Mouse (Mus musculus): ENCODE results near the gene Uba7.

Uba7 gene

DNA sequence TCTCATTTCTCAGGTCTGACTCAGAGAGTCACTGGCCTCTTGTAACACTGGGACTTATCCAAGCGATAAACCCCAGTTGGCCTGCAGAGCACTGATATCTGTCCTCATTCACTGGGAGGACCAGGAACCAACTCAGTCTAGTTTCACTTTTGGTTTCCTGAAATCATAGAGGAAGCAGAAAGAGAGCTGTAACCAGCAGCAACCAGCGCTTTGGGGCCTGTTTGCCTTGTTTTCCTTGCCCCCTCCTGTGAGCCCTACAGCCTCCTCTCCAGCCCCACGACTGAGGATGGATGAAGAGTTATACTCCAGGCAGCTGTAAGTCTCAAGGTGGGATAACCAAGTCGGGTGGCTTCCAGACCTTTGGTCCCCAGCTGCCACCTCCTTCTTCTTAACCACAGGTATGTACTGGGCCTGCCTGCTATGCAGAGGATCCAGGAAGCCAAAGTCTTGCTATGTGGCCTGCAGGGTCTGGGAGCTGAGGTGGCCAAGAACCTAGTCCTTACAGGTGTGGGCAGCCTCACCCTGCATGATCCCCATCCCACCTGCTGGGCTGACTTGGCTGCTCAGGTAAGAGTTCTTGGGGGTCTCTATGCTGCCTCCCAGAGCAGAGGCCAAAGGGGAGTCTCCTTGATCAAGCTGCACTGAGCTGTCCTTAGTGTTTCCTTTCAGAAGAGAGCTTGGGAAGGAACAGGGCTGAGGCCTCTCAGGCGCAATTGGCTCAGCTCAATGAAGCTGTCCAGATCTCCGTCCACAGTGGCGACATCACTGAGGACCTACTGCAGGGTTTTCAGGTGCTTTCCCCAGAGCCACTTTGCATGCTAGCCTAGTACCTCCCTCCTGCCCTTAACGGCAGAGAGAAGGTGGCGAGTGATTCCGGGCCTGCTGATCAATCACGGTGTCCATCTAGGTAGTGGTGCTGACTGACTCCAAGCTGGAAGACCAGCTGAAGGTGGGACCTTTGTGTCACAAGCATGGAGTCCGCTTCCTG is at the start of gene Uba7:
Uba7 (plus strand) TSS at position 107 of the 988 bp plus-strand sequence.
- peak; percentile 88 for DNase-seq (ENCODE audit: low read depth)

GRCm38 (mm10) chr9:107926920-107927420 is 48.3 kb upstream of the Uba7 start:
- DNase-seq (ENCODE audit: low read depth) = no peak

DNA sequence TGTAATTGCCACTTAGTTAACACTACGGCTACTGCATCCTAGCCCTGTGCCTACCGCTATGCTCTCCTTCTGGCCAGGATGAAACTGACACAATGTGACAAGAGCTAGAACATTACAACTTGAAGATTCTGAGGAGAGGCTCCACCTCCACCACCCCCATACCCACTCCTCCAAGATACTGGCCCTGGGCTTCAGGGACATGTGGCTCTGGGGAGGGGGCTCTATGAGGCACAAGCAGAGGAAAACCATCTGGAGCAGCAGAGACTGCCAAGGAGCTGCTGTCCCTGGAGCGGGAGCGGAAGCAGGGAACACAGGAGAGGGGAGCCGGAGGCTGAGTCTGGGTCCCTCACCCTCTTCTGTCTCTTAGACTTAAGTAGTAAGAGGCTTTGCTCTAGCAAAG is 47.6 kb upstream of the Uba7 start:
- DNase-seq (ENCODE audit: low read depth) = no peak

GRCm38 (mm10) chr9:107928169-107928568 is 47.1 kb upstream of the Uba7 start, which contains the start of gene Actl11:
Gene Actl11, plus strand, starts transcription at chr9:107928469.
- DNase-seq (ENCODE audit: low read depth) = no peak

GRCm38 (mm10) chr9:107932221-107932620 is 43.1 kb upstream of the Uba7 start:
- DNase-seq (ENCODE audit: low read depth) = peak; percentile 13

GRCm38 (mm10) chr9:107934146-107934545 is 41.2 kb upstream of the Uba7 start:
- DNase-seq (ENCODE audit: low read depth) = no peak

DNA sequence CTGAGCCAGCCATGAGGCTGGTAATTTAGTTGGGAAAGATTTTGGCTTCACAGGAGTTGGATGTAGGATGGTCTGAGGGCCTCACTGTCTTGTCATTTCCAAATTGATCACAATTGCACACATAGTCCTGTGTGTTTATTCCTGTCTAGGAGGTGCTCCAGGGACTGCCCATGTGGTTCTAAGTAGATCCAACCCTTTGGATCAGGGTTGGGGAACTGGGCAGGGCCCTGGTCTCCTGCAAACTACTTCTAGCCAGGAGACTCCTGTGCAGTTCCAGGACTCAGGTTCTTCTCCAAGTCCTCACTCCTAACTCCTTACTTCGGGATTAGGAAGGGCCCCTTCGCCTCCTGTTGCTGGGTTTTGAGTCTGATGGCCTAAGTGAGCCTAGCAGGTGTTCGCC is 39.9 kb upstream of the Uba7 start, which contains the start of gene Camkv:
Camkv (plus strand) TSS at position 301 of the 400 bp plus-strand sequence.
- DNase-seq (ENCODE audit: low read depth) = no peak

DNA sequence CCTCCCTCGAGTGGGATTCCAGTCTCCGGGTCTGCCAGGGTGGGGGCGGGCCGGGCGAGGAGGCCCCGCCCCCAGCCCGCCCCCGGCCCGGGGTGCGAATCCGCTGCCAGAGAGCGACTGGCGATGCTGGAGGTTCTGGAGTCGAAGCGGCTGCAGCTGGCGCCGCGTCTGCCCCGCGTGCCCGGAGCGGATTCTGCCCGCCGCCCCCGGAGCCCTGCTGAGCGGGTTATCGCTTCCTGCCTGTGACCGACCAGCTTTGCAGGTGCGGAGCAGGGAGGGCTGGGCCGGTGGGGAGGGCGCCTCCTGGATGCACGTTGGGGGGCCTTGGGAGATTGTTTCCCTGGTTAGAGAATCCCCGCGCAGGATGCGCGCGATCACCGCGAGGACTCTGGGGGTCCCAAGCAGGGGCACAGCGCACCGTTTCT is 39.5 kb upstream of the Uba7 start:
- peak; percentile 44 for DNase-seq (ENCODE audit: low read depth)

- DNase-seq (ENCODE audit: low read depth) = no peak
These were observed 39.0 kb upstream of the Uba7 start for GRCm38 (mm10) chr9:107936215-107936822.

GRCm38 (mm10) chr9:107936831-107937230 is 38.5 kb upstream of the Uba7 start:
- no peak for DNase-seq (ENCODE audit: low read depth)

- DNase-seq (ENCODE audit: low read depth) = no peak
These were observed 27.8 kb upstream of the Uba7 start for GRCm38 (mm10) chr9:107947241-107948194.

DNA sequence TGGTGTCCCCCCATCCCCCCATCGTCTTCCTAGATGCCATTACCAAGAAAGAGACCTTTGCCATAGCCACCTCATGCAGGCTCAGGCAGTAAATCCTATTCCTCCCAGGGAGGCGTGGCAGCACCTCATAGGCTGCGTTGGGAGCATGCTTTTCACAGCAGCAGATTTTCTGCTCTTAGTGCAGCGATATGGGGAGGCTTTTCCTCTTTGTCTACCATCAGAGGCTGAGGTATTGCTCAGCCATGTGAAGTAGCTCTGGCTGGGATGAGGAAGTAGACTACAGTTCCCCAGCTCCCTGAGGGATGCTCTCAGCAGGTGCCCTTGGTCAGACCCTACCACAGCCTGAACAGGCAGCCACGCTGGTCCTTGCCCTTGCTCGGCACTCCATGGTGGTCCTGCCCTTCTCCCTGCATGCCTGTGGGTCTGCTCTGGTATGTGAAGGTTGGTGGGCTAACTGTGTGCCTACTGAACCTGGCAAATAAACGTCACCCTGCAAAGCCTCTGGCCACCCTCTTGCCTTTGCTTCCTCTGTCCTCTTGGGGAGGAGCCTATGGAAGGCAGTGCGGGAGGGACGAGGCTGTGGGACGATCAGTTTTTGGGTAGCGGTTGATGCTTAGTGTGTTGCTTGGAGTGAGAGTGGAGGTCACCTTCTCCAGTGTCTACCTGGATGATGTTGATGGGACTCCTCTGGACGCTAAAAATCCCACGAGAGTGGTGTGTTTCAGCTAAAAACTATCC is 26.0 kb upstream of the Uba7 start:
- DNase-seq (ENCODE audit: low read depth) = no peak

DNA sequence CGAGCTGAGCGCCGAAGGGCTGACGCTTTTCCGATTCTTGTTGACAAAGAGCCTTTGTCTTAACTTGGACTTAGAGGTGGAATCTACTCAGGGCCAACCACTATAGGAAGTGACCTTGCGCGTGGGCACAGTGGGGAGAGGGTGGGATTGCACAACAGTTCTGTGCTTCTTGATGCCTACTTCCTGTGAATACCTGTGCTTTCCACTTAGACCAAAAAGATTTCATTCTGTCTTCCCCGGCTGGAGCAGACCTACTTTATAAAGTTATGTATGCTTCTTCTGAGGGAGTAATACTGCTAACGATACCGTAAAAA is 25.4 kb upstream of the Uba7 start, which contains the start of gene Traip:
Traip (plus strand) TSS at position 215 of the 314 bp plus-strand sequence.
- DNase-seq (ENCODE audit: low read depth) = peak; percentile 18

DNA sequence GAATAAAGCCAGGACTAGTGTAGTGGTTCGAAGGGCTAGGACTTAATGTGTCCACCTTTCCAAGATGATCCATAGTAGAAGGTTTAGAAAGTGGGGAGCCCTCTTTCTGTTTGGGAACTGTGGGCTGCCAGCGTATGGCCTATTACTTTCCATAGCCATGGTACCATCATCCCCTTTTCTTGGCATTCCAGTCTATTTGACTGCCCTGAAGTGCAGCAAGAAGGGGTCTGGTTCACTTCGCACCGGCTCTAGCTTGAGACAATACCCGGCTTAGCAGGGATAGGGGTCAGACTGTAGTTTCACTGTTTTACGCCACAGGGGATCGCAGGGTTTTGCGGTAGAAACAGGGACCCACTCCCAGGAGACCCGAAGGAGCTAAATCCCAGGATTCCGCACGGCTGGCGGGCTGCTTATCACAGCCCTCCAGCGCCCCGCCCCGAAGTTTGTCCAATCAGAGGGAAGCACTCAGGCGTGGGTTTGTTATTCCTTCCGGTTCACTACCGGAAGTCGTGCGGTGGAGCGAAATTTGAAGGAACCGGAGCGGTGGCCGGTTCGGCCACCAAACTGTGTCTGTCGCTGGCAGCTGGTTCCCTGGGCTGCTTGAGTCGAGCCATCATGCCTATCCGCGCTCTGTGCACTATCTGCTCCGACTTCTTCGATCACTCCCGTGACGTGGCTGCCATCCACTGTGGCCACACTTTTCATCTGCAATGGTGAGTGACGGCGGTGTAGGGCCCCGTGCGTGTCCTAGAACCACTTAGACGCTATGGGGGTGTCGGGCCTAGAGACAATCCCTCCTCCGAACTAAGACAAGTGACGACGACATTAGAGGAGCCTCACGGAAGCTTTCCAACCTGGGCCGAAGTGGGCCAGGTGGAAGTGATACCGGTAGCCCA is 24.6 kb upstream of the Uba7 start:
- peak; percentile 95 for DNase-seq (ENCODE audit: low read depth)

GRCm38 (mm10) chr9:107955613-107956289 is 19.6 kb upstream of the Uba7 start:
- DNase-seq (ENCODE audit: low read depth) = no peak

GRCm38 (mm10) chr9:107957141-107957540 is 18.2 kb upstream of the Uba7 start:
- no peak for DNase-seq (ENCODE audit: low read depth)

- no peak for DNase-seq (ENCODE audit: low read depth)
These were observed 15.4 kb upstream of the Uba7 start for GRCm38 (mm10) chr9:107959896-107960295.

DNA sequence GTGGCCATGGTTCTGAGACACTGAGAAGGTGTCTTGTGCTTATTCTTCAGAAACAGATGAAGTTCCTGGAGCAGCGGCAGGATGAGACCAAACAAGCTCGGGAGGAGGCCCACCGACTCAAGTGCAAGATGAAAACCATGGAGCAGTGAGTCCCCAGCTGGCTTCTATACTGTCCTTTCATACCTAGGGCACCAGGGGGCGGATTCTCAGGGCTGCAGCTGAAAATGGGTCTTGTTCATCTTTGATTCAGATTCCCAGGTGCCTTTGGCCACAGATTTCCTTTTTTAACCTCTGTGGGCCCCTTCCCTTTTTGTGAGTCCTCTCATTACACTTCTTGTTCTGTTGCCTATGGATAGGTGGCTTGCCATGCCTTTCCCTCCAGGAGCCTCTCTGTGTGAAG is 14.4 kb upstream of the Uba7 start:
- DNase-seq (ENCODE audit: low read depth) = no peak

- no peak for DNase-seq (ENCODE audit: low read depth)
These were observed 13.9 kb upstream of the Uba7 start for GRCm38 (mm10) chr9:107961351-107961762.
